Mouse (Mus musculus) midbrain, embryonic 13.5 days (tissue): ENCODE results near the gene Ankrd26. TPM values are rescaled to one million over a fixed set of nuclear protein-coding genes. Genes with fewer than 3 reads are reported as not detected.

Source experiments
- ATAC-seq: fragments of 200-750 bp; cut with Nextera tagmentation; 2 replicates; pipeline ENCODE4 v1.8.0; 2017; ENCODE audit warnings: mild to moderate bottlenecking, moderate TSS enrichment, moderate library complexity
- H3K27ac ChIP-seq: fragments of 300-500 bp; sonication (generic); 2 replicates; pipeline ENCODE4 v1.5.1; 2015; ENCODE audit warnings: inconsistent platforms, mild to moderate bottlenecking, moderate library complexity
- H3K27me3 ChIP-seq: fragments of 300-500 bp; sonication (generic); 2 replicates; pipeline ENCODE4 v1.6.1; 2015; ENCODE audit warnings: mild to moderate bottlenecking, inconsistent platforms
- H3K36me3 ChIP-seq: fragments of 300-500 bp; sonication (generic); 2 replicates; pipeline ENCODE4 v1.6.1; 2015; ENCODE audit warnings: mild to moderate bottlenecking, inconsistent platforms
- H3K4me1 ChIP-seq: fragments of 300-500 bp; sonication (generic); replicated peaks from 2 replicates; pipeline ENCODE4 v1.6.1; 2015; ENCODE audit warnings: inconsistent platforms
- H3K4me2 ChIP-seq: fragments of 300-500 bp; sonication (generic); replicated peaks from 2 replicates; pipeline ENCODE4 v1.6.1; 2015; ENCODE audit warnings: moderate library complexity, mild to moderate bottlenecking, inconsistent platforms
- H3K4me3 ChIP-seq: fragments of 300-500 bp; sonication (generic); replicated peaks from 2 replicates; pipeline ENCODE4 v1.5.1; 2015; ENCODE audit warnings: mild to moderate bottlenecking, inconsistent platforms
- H3K9ac ChIP-seq: fragments of 300-500 bp; sonication (generic); replicated peaks from 2 replicates; pipeline ENCODE4 v1.6.1; 2015; ENCODE audit warnings: mild to moderate bottlenecking, inconsistent platforms
- H3K9me3 ChIP-seq: fragments of 300-500 bp; sonication (generic); 2 replicates; pipeline ENCODE4 v1.6.1; 2016; ENCODE audit warnings: mild to moderate bottlenecking, inconsistent platforms
- WGBS: fragments of 180-500 bp; shearing (Covaris S2); methylation state at CpG from one replicate; pipeline ENCODE4 v1.1.7; 2015; 5-methylcytosine and 5-hydroxymethylcytosine counted together
- polyA plus RNA-seq: library from polyadenylated mRNA; unstranded; fragments of >200 nt; fragmentation: Nextera tagmentation; extraction: Ambion mirVana; gene quantifications from 2 replicates; pipeline ENCODE4 v1.2.1, GENCODE M21; 2015

Gene Ankrd26
- polyA plus RNA-seq, 1 experiment from 2014 or later = 17.5 TPM

GRCm38 (mm10) chr6:118462069-118462705 lies 99.8 kb downstream of the Ankrd26 start:
- Histone ChIP-seq H3K9me3 (no peaks in the 10 kb centered on the region), H3K4me3 (no peak overlapping the region), H3K4me2 (no peak overlapping the region), H3K4me1 (no peaks in the 10 kb centered on the region), H3K9ac (no peak overlapping the region), H3K27me3 (peaks cover 11% of the 10 kb centered on the region), H3K27ac (no peak overlapping the region), H3K36me3 (peaks cover 38% of the 10 kb centered on the region)
- 83% methylated on average over 15 of the region's 15 CpGs for WGBS
- ATAC-seq = no peak

GRCm38 (mm10) chr6:118457726-118458125 lies 104.3 kb downstream of the Ankrd26 start:
- H3K4me1 ChIP-seq = peaks cover 22% of the 10 kb centered on the region
- no peaks in the 10 kb centered on the region for H3K9me3 ChIP-seq
- 0 out of 2 replicates have a peak, but pooled peaks cover 8% of the 10 kb centered on the region for H3K36me3 ChIP-seq
- no peak for ATAC-seq
- no peak overlapping the region for H3K27ac ChIP-seq
- H3K4me2 ChIP-seq = no peak overlapping the region
- H3K9ac ChIP-seq = no peak overlapping the region
- H3K27me3 ChIP-seq = 0 out of 2 replicates have a peak, but pooled peaks cover 3% of the 10 kb centered on the region
- WGBS = 95% methylated on average over 1 of the region's 1 CpGs
- H3K4me3 ChIP-seq = no peak overlapping the region

DNA sequence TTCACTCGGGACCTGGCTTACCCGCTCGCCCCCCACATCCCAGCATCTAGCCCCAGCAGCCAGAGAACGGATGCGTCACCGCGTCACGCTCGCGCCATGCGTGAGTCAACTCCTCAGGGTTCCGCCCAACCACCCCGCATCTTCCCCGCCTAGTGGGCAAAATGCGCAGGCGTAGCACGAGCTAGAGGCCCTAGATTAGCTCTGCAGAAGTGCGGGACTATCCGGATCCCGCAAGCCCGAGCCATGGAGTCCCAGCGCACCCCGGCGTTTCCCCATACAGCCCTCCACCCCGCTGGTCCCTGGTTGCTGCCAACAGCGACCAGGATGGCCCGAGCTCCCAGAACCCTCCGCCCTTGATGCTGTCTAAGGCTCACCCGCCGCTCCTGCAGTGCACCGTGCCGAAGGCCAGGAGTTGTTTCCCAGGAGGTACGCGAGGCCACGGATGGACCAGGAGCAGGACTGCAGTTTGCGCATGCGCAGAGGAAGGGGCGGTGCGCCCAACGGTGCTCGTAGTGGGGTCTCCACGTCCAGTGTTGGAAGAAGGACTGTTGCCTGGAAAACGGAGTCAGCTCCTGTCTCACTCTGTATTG lies 106.9 kb downstream of the Ankrd26 start, which contains the start of gene Zfp248:
TSS of gene Zfp248 (minus strand) at position 487 of the 590 bp plus-strand sequence.
- H3K9ac ChIP-seq = peak within 1 kb of the TSS; percentile 85
- peak within 1 kb of the TSS; percentile 70 for H3K4me3 ChIP-seq
- H3K9me3 ChIP-seq = no peaks in the 10 kb centered on the region
- H3K27me3 ChIP-seq = no peaks in the 10 kb centered on the region
- peak; percentile 99 for ATAC-seq
- peaks cover 23% of the 10 kb centered on the region for H3K4me1 ChIP-seq
- under 1% methylated on average over 43 of the region's 43 CpGs for WGBS
- H3K36me3 ChIP-seq = peaks cover 10% of the 10 kb centered on the region; the same call in 1 of the 2 replicates
- H3K27ac ChIP-seq = peak within 1 kb of the TSS; percentile 97
- H3K4me2 ChIP-seq = peak within 1 kb of the TSS; percentile 67

GRCm38 (mm10) chr6:118454452-118454851 lies 107.6 kb downstream of the Ankrd26 start:
- peak overlapping the region; percentile 85 for H3K9ac ChIP-seq
- peak overlapping the region; percentile 97 for H3K27ac ChIP-seq
- H3K4me2 ChIP-seq = peak overlapping the region; percentile 67
- peaks cover 23% of the 10 kb centered on the region for H3K4me1 ChIP-seq
- H3K36me3 ChIP-seq = peaks cover 10% of the 10 kb centered on the region; the same call in 1 of the 2 replicates
- no peaks in the 10 kb centered on the region for H3K27me3 ChIP-seq
- no peaks in the 10 kb centered on the region for H3K9me3 ChIP-seq
- peak; percentile 1; the same call in 1 of the 2 replicates for ATAC-seq
- WGBS = 44% methylated on average over 8 of the region's 8 CpGs
- H3K4me3 ChIP-seq = peak overlapping the region; percentile 70

Other genes with a start within 250 kb of the Ankrd26 start
- 27.7 and 27.9 TPM in 2 replicates for gene Bms1, start 142.8 kb downstream of the Ankrd26 start, polyA plus RNA-seq
- 14.8 and 16.0 TPM in 2 replicates for gene Zfp248, start 106.7 kb downstream of the Ankrd26 start, polyA plus RNA-seq
- 11.9 and 12.8 TPM in 2 replicates for gene Zfp9, start 82.9 kb downstream of the Ankrd26 start, polyA plus RNA-seq